Mouse (Mus musculus) common myeloid progenitor, adult 5-6 weeks (primary cell): ENCODE data around the gene Slc6a20a. TPM values are rescaled to one million over a fixed set of nuclear protein-coding genes. Genes with fewer than 3 reads are reported as not detected.

Source experiments
- ATAC-seq: replicated peaks from 2 replicates; pipeline ENCODE4 v1.8.0; 2016; ENCODE audit warnings: low read depth, mild to moderate bottlenecking, moderate TSS enrichment, inconsistent platforms; ENCODE audit not compliant: poor library complexity, severe bottlenecking
- total RNA-seq: library from RNA; stranded (forward); fragments of 200-1000, 187-1606 nt; gene quantifications from 2 replicates; pipeline ENCODE4 v1.2.3, GENCODE M21; 2017

Gene Slc6a20a
- total RNA-seq, 1 experiment from 2014 or later: 1.5 TPM

DNA sequence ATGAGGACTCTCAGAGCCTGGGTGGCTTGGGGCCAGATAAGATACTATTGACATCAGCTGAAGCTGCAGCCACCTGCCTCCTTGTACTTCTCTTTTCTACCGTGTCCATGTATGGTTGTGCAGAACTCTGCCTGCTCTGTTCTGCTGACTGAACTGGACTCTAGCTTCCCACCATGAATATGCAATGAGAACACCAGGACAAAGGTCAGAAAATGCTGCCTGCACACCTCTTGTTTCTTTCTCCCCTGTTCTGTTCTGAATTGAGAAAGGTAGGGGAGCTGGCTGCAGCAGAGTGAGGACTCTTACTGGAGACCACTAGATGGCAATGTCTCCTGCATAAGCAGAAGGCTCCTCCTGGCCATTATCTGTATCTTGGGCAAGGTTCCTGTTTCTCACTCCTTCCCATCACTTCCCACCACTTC lies 40.0 kb downstream of the Slc6a20a start:
- ATAC-seq: peak; percentile 89

DNA sequence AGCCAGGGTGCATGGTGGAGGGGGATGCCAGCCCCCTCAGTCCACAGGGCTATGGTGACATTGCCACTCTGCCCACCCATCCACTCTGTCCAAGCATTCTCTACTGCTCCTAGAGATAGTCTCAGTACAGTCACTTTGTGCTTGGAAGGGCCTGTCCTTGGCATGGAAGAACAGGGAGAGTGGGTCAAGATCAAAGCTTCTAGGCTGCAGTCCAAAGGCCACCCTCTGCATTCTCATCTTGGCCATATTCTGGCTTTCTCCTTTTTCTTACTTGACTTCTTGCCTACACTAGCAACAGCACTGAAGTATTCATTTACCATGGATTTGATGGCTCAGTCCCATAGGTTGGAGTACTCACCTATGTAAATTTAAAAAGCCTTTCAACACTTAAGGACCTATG lies 40.5 kb downstream of the Slc6a20a start:
- no peak for ATAC-seq

GRCm38 (mm10) chr9:123636771-123637170 lies 41.9 kb downstream of the Slc6a20a start:
- no peak for ATAC-seq

DNA sequence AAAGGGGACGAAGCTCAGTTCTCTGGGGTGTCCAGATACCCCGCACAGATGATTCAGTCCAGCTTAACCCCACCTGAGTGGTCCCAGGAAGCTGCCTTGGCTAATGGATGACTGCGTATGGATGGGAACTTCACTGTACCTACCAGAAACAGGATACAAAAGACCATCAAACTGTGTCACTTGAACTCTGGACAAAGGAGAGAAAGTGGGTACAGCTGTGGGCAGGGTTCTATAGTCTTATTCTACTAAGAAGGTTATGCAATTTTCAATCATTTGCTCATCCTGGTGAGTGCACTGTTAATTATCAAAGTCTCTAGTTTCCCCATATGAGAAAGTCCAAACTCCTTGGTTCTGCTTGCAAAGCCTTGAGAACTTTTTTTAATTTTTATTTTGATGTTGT lies 45.7 kb downstream of the Slc6a20a start:
- ATAC-seq: no peak

- ATAC-seq: no peak
These were observed 46.4 kb downstream of the Slc6a20a start, which contains the start of gene Slc6a20b for GRCm38 (mm10) chr9:123632281-123632680. Gene Slc6a20b, minus strand, starts transcription at chr9:123632565.

- ATAC-seq: 0 out of 2 replicates have a peak, but pooled peaks have one; percentile 36
These were observed 47.0 kb downstream of the Slc6a20a start for GRCm38 (mm10) chr9:123631666-123632065.

DNA sequence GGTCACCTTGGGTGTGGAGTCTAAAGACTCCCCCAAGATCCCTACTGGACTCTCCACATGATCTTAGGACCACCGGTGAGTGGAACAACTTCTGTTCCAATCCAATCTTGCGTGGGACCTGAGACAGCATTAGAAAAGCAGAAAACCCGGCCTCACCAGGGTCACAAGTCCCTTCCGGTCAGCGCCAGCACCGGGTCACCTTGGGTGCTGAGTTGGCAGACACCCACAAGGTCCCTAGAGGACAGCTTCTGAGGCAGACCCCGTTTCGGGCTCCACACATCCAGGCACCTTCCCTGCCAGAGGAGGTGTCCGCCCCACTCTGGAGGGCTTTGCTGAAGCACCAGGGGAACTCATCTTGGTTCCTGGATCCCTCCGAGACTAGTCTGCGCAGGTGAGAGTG lies 52.9 kb downstream of the Slc6a20a start:
- ATAC-seq: no peak

GRCm38 (mm10) chr9:123624741-123625140 lies 53.9 kb downstream of the Slc6a20a start:
- no peak for ATAC-seq

- ATAC-seq: no peak
These were observed 58.2 kb downstream of the Slc6a20a start for GRCm38 (mm10) chr9:123620311-123621098.

- ATAC-seq: peak; percentile 64; the same call in 1 of the 2 replicates
These were observed 77.2 kb downstream of the Slc6a20a start for GRCm38 (mm10) chr9:123601529-123601928.

GRCm38 (mm10) chr9:123597376-123597775 lies 81.3 kb downstream of the Slc6a20a start:
- 0 out of 2 replicates have a peak, but pooled peaks have one; percentile 10 for ATAC-seq

DNA sequence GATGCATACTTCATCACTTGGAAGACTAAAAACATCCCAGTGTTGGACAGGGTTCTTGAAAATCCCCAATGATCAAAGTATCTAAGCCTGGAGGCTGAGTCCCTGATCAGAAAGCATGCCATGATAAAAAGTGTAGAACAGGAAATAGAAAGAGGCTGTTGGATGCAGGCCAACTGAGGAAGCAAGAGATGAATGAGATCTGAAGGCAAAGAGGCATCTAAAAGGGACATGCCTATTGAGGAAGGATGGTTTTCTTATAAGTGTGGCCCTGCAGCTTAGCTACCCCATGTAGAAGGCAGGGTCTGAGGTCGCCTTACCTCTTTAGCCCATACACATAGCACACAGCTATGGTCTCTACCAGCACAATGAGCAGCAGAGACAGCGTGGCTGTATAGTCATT lies 81.8 kb downstream of the Slc6a20a start:
- ATAC-seq: no peak

- no peak for ATAC-seq
These were observed 83.5 kb downstream of the Slc6a20a start for GRCm38 (mm10) chr9:123595194-123595593.

GRCm38 (mm10) chr9:123589240-123589910 lies 89.3 kb downstream of the Slc6a20a start:
- ATAC-seq: no peak

Other genes with a start within 250 kb of the Slc6a20a start
- gene Limd1, start 200.2 kb downstream of the Slc6a20a start, total RNA-seq: 21.6 and 30.0 TPM in 2 replicates
- gene Sacm1l, start 149.1 kb downstream of the Slc6a20a start, total RNA-seq: 45.9 and 53.1 TPM in 2 replicates
- 0.19 and 0.37 TPM in 2 replicates for gene Slc6a20b, start 46.3 kb downstream of the Slc6a20a start, total RNA-seq
- gene Ccr9, start 446 bp downstream of the Slc6a20a start, total RNA-seq: 0.32 and 0.82 TPM in 2 replicates
- gene Lztfl1, start 38.8 kb upstream of the Slc6a20a start, total RNA-seq: 36.9 and 39.3 TPM in 2 replicates
- 0.32 TPM in 1 of 2 replicates, not detected in the other for gene Cxcr6, start 127.6 kb upstream of the Slc6a20a start, total RNA-seq
- gene Fyco1, start 173.0 kb upstream of the Slc6a20a start, total RNA-seq: 13.6 and 17.0 TPM in 2 replicates
- gene Xcr1, start 183.1 kb upstream of the Slc6a20a start, total RNA-seq: not detected in 2 replicates